Mouse (Mus musculus): Measurements from ENCODE around the gene Wfdc1. TPM values are rescaled to one million over a fixed set of nuclear protein-coding genes. Genes with fewer than 3 reads are reported as not detected.

Wfdc1 gene
- polyA plus RNA-seq, 1 experiment from 2014 or later = 3.7 TPM

GRCm38 (mm10) chr8:119673976-119674555, 7.9 kb downstream of the Wfdc1 start:
- 67% methylated on average over 9 of the region's 11 CpGs for WGBS
- Histone ChIP-seq H3K27me3 (ENCODE audit: insufficient read depth, low read length) (no peaks in the 10 kb centered on the region), H3K36me3 (ENCODE audit: insufficient read depth, low read length) (no peaks in the 10 kb centered on the region), H3K4me3 (ENCODE audit: low read length) (no peak overlapping the region), H3K9ac (replicated peaks; ENCODE audit: low read length) (no peak overlapping the region), H3K27ac (ENCODE audit: low read length) (no peak overlapping the region), H3K9me3 (ENCODE audit: low read length) (no peaks in the 10 kb centered on the region), H3K4me2 (replicated peaks; ENCODE audit: low read depth, low read length) (no peak overlapping the region), H3K4me1 (ENCODE audit: insufficient read depth, low read length) (peaks cover 15% of the 10 kb centered on the region)
- ATAC-seq (ENCODE audit: low FRiP score, low TSS enrichment) = no peak

GRCm38 (mm10) chr8:119675457-119675856, 9.3 kb downstream of the Wfdc1 start:
- 83% methylated on average over 5 of the region's 5 CpGs for WGBS

GRCm38 (mm10) chr8:119676389-119676788, 10.2 kb downstream of the Wfdc1 start:
- H3K27me3 ChIP-seq (ENCODE audit: insufficient read depth, low read length) = no peaks in the 10 kb centered on the region
- H3K4me2 ChIP-seq (replicated peaks; ENCODE audit: low read depth, low read length) = no peak overlapping the region
- H3K4me1 ChIP-seq (ENCODE audit: insufficient read depth, low read length) = peaks cover 8% of the 10 kb centered on the region
- no peak overlapping the region for H3K27ac ChIP-seq (ENCODE audit: low read length)
- H3K9me3 ChIP-seq (ENCODE audit: low read length) = no peaks in the 10 kb centered on the region
- ATAC-seq (ENCODE audit: low FRiP score, low TSS enrichment) = no peak
- H3K9ac ChIP-seq (replicated peaks; ENCODE audit: low read length) = no peak overlapping the region
- 19% methylated on average over 8 of the region's 8 CpGs for WGBS
- H3K4me3 ChIP-seq (ENCODE audit: low read length) = no peak overlapping the region
- H3K36me3 ChIP-seq (ENCODE audit: insufficient read depth, low read length) = no peaks in the 10 kb centered on the region

More at GRCm38 (mm10) chr8:119675457-119675856, 9.3 kb downstream of the Wfdc1 start:
- H3K27me3 ChIP-seq (ENCODE audit: insufficient read depth, low read length) = no peaks in the 10 kb centered on the region
- H3K4me2 ChIP-seq (replicated peaks; ENCODE audit: low read depth, low read length) = no peak overlapping the region
- H3K9ac ChIP-seq (replicated peaks; ENCODE audit: low read length) = no peak overlapping the region
- no peak overlapping the region for H3K27ac ChIP-seq (ENCODE audit: low read length)
- no peaks in the 10 kb centered on the region for H3K36me3 ChIP-seq (ENCODE audit: insufficient read depth, low read length)
- ATAC-seq (ENCODE audit: low FRiP score, low TSS enrichment) = no peak
- H3K4me1 ChIP-seq (ENCODE audit: insufficient read depth, low read length) = peaks cover 15% of the 10 kb centered on the region
- no peak overlapping the region for H3K4me3 ChIP-seq (ENCODE audit: low read length)
- H3K9me3 ChIP-seq (ENCODE audit: low read length) = no peaks in the 10 kb centered on the region

GRCm38 (mm10) chr8:119678138-119678843, 12.1 kb downstream of the Wfdc1 start:
- Histone ChIP-seq H3K4me3 (ENCODE audit: low read length) (peak overlapping the region; percentile 18), H3K4me1 (ENCODE audit: insufficient read depth, low read length) (peaks cover 8% of the 10 kb centered on the region), H3K9me3 (ENCODE audit: low read length) (no peaks in the 10 kb centered on the region), H3K4me2 (replicated peaks; ENCODE audit: low read depth, low read length) (peak overlapping the region; percentile 46), H3K27me3 (ENCODE audit: insufficient read depth, low read length) (no peaks in the 10 kb centered on the region), H3K36me3 (ENCODE audit: insufficient read depth, low read length) (no peaks in the 10 kb centered on the region), H3K27ac (ENCODE audit: low read length) (no peak overlapping the region), H3K9ac (replicated peaks; ENCODE audit: low read length) (no peak overlapping the region)
- ATAC-seq (ENCODE audit: low FRiP score, low TSS enrichment) = peak; percentile 44; the same call in 1 of the 2 replicates
- WGBS = 9% methylated on average over 18 of the region's 18 CpGs

GRCm38 (mm10) chr8:119679184-119679583, 13.0 kb downstream of the Wfdc1 start:
- H3K36me3 ChIP-seq (ENCODE audit: insufficient read depth, low read length) = no peaks in the 10 kb centered on the region
- no peaks in the 10 kb centered on the region for H3K9me3 ChIP-seq (ENCODE audit: low read length)
- H3K27ac ChIP-seq (ENCODE audit: low read length) = no peak overlapping the region
- no peaks in the 10 kb centered on the region for H3K27me3 ChIP-seq (ENCODE audit: insufficient read depth, low read length)
- peaks cover 8% of the 10 kb centered on the region for H3K4me1 ChIP-seq (ENCODE audit: insufficient read depth, low read length)
- no peak for ATAC-seq (ENCODE audit: low FRiP score, low TSS enrichment)
- H3K9ac ChIP-seq (replicated peaks; ENCODE audit: low read length) = no peak overlapping the region
- 57% methylated on average over 14 of the region's 14 CpGs for WGBS
- H3K4me3 ChIP-seq (ENCODE audit: low read length) = no peak overlapping the region
- H3K4me2 ChIP-seq (replicated peaks; ENCODE audit: low read depth, low read length) = no peak overlapping the region

GRCm38 (mm10) chr8:119690602-119691001, 24.4 kb downstream of the Wfdc1 start:
- H3K36me3 ChIP-seq (ENCODE audit: insufficient read depth, low read length) = no peaks in the 10 kb centered on the region
- ATAC-seq (ENCODE audit: low FRiP score, low TSS enrichment) = no peak
- 62% methylated on average over 6 of the region's 6 CpGs for WGBS

GRCm38 (mm10) chr8:119691989-119692388, 25.8 kb downstream of the Wfdc1 start:
- Histone ChIP-seq H3K27me3 (ENCODE audit: insufficient read depth, low read length) (no peaks in the 10 kb centered on the region), H3K27ac (ENCODE audit: low read length) (no peak overlapping the region), H3K4me2 (replicated peaks; ENCODE audit: low read depth, low read length) (no peak overlapping the region), H3K4me1 (ENCODE audit: insufficient read depth, low read length) (no peaks in the 10 kb centered on the region), H3K9ac (replicated peaks; ENCODE audit: low read length) (no peak overlapping the region), H3K4me3 (ENCODE audit: low read length) (no peak overlapping the region), H3K36me3 (ENCODE audit: insufficient read depth, low read length) (no peaks in the 10 kb centered on the region), H3K9me3 (ENCODE audit: low read length) (no peaks in the 10 kb centered on the region)
- no peak for ATAC-seq (ENCODE audit: low FRiP score, low TSS enrichment)
- 74% methylated on average over 4 of the region's 4 CpGs for WGBS

More at GRCm38 (mm10) chr8:119690602-119691001, 24.4 kb downstream of the Wfdc1 start:
- no peak overlapping the region for H3K9ac ChIP-seq (replicated peaks; ENCODE audit: low read length)
- H3K9me3 ChIP-seq (ENCODE audit: low read length) = no peaks in the 10 kb centered on the region
- no peak overlapping the region for H3K4me3 ChIP-seq (ENCODE audit: low read length)
- no peaks in the 10 kb centered on the region for H3K4me1 ChIP-seq (ENCODE audit: insufficient read depth, low read length)
- H3K4me2 ChIP-seq (replicated peaks; ENCODE audit: low read depth, low read length) = no peak overlapping the region
- H3K27me3 ChIP-seq (ENCODE audit: insufficient read depth, low read length) = no peaks in the 10 kb centered on the region
- H3K27ac ChIP-seq (ENCODE audit: low read length) = no peak overlapping the region

GRCm38 (mm10) chr8:119694696-119695095, 28.5 kb downstream of the Wfdc1 start:
- H3K9me3 ChIP-seq (ENCODE audit: low read length) = no peaks in the 10 kb centered on the region
- H3K36me3 ChIP-seq (ENCODE audit: insufficient read depth, low read length) = no peaks in the 10 kb centered on the region
- H3K27me3 ChIP-seq (ENCODE audit: insufficient read depth, low read length) = peaks cover 19% of the 10 kb centered on the region
- H3K27ac ChIP-seq (ENCODE audit: low read length) = no peak overlapping the region
- H3K4me3 ChIP-seq (ENCODE audit: low read length) = no peak overlapping the region
- ATAC-seq (ENCODE audit: low FRiP score, low TSS enrichment) = no peak
- peaks cover 1% of the 10 kb centered on the region for H3K4me1 ChIP-seq (ENCODE audit: insufficient read depth, low read length)
- no peak overlapping the region for H3K4me2 ChIP-seq (replicated peaks; ENCODE audit: low read depth, low read length)
- WGBS = 65% methylated on average over 7 of the region's 7 CpGs
- no peak overlapping the region for H3K9ac ChIP-seq (replicated peaks; ENCODE audit: low read length)

- whole genome bisulfite sequencing = 80% methylated on average over 2 of the region's 2 CpGs
- Histone ChIP-seq H3K27ac (ENCODE audit: low read length) (no peak overlapping the region), H3K4me1 (ENCODE audit: insufficient read depth, low read length) (peaks cover 10% of the 10 kb centered on the region), H3K9me3 (ENCODE audit: low read length) (no peaks in the 10 kb centered on the region), H3K4me2 (replicated peaks; ENCODE audit: low read depth, low read length) (no peak overlapping the region), H3K9ac (replicated peaks; ENCODE audit: low read length) (no peak overlapping the region), H3K36me3 (ENCODE audit: insufficient read depth, low read length) (no peaks in the 10 kb centered on the region), H3K4me3 (ENCODE audit: low read length) (no peak overlapping the region), H3K27me3 (ENCODE audit: insufficient read depth, low read length) (peaks cover 41% of the 10 kb centered on the region)
- no peak for ATAC-seq (ENCODE audit: low FRiP score, low TSS enrichment)
These were observed 31.0 kb downstream of the Wfdc1 start for GRCm38 (mm10) chr8:119697163-119697562.

- H3K9me3 ChIP-seq (ENCODE audit: low read length) = no peaks in the 10 kb centered on the region
- ATAC-seq (ENCODE audit: low FRiP score, low TSS enrichment) = no peak
- no peak overlapping the region for H3K27ac ChIP-seq (ENCODE audit: low read length)
- WGBS = 3% methylated on average over 12 of the region's 12 CpGs
- peaks cover 47% of the 10 kb centered on the region for H3K27me3 ChIP-seq (ENCODE audit: insufficient read depth, low read length)
- H3K36me3 ChIP-seq (ENCODE audit: insufficient read depth, low read length) = no peaks in the 10 kb centered on the region
- H3K4me3 ChIP-seq (ENCODE audit: low read length) = peak overlapping the region; percentile 32
- no peak overlapping the region for H3K9ac ChIP-seq (replicated peaks; ENCODE audit: low read length)
- H3K4me1 ChIP-seq (ENCODE audit: insufficient read depth, low read length) = peaks cover 10% of the 10 kb centered on the region
- peak overlapping the region; percentile 55 for H3K4me2 ChIP-seq (replicated peaks; ENCODE audit: low read depth, low read length)
These were observed 32.8 kb downstream of the Wfdc1 start for GRCm38 (mm10) chr8:119698960-119699359.

Measured in kidney, embryonic 16.5 days (tissue).